Mouse (Mus musculus): ENCODE measurements around the gene Egfem1. TPM values are rescaled to one million over a fixed set of nuclear protein-coding genes. Genes with fewer than 3 reads are reported as not detected.

The Egfem1 gene
- polyA plus RNA-seq, 1 experiment from 2014 or later = 6.8 TPM

DNA sequence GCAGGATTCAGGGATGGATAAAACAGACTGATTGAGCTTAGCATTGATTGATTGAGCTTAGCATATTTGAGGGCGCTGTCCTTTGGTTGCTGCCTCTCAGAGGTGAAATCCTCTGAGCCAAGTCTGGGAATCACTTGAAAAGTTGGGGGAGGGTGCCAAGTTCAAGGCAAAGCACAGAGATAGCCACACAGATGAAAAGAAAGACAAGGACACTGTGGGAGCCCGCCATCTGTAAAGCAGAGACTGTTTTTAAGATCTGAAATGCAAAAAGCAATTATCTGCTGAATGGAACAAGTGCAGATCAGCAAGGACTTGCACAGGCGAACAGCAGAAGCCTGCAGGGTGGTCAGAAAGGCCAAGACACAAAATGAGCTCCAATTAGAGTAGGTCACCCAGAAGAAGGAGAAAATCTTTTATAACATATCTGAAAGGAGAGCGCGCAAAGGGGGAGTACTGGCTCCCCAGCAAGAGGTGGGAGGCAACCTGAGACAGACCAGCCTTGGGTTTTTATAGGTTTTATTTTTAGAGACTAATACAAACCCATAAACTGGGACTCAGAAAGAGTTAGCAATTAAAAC, 367.1 kb downstream of the Egfem1 start:
- WGBS = 36% methylated on average over 5 of the region's 5 CpGs
- no peak overlapping the region for H3K4me3 ChIP-seq (ENCODE audit: low read depth, low read length)
- no peaks in the 10 kb centered on the region for H3K36me3 ChIP-seq (ENCODE audit: control insufficient read depth, insufficient read depth, low read length)
- no peak overlapping the region for H3K9ac ChIP-seq (ENCODE audit: low read depth, low read length)
- peaks cover 9% of the 10 kb centered on the region; the same call in 1 of the 2 replicates for H3K4me1 ChIP-seq (ENCODE audit: control insufficient read depth, insufficient read depth, low read length)
- H3K27ac ChIP-seq (ENCODE audit: low read length) = no peak overlapping the region
- H3K27me3 ChIP-seq (ENCODE audit: control insufficient read depth, insufficient read depth, low read depth, low read length) = no peaks in the 10 kb centered on the region
- H3K4me2 ChIP-seq (ENCODE audit: low read length) = no peak overlapping the region
- ATAC-seq = peak; percentile 52
- no peaks in the 10 kb centered on the region for H3K9me3 ChIP-seq (replicated peaks; ENCODE audit: control insufficient read depth, low read length, poor library complexity, severe bottlenecking)

DNA sequence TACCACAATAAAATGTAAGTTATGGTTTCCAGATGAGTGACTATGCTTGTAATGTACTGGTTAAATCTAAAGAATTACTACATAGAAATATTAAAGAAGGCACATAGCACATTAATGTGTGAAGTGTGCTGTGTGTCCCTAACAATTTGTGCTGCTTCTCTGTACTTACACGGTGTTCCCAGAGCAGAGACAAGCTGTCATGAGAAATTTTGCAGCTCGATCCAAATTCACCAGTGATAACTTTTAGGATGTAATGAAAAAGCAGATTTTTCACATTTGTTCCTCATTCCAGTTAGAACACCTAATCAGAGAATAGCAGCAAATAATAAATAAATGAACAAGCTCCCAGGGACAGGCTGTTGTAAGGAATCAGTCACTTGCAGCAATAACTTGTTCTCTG, 416.4 kb downstream of the Egfem1 start:
- ATAC-seq = no peak
- H3K36me3 ChIP-seq (ENCODE audit: control insufficient read depth, insufficient read depth, low read length) = no peaks in the 10 kb centered on the region
- 84% methylated on average over 2 of the region's 2 CpGs for WGBS

DNA sequence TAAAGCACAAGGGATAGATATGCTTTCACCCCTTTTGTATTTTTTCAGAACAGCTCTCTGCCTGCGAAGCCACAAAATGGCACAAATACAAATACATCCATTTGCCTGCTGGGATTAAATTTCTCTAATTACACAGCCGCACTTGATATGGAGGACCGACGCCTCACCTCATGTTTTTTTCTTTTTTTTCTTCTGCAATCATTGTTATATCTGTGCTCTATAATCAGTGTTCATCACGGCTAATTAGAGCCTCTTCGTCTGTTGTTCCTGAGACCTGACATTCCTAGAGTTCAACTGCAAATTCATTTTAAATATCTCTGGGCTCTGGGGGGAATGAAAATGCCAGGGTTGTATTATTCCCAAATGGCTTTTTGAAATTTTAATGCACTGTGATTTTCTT, 417.4 kb downstream of the Egfem1 start:
- peaks cover 7% of the 10 kb centered on the region for H3K4me1 ChIP-seq (ENCODE audit: control insufficient read depth, insufficient read depth, low read length)
- no peak overlapping the region for H3K4me2 ChIP-seq (ENCODE audit: low read length)
- no peaks in the 10 kb centered on the region for H3K27me3 ChIP-seq (ENCODE audit: control insufficient read depth, insufficient read depth, low read depth, low read length)
- H3K9ac ChIP-seq (ENCODE audit: low read depth, low read length) = no peak overlapping the region
- H3K27ac ChIP-seq (ENCODE audit: low read length) = no peak overlapping the region
- no peaks in the 10 kb centered on the region for H3K36me3 ChIP-seq (ENCODE audit: control insufficient read depth, insufficient read depth, low read length)
- H3K9me3 ChIP-seq (replicated peaks; ENCODE audit: control insufficient read depth, low read length, poor library complexity, severe bottlenecking) = no peaks in the 10 kb centered on the region
- 41% methylated on average over 6 of the region's 6 CpGs for WGBS
- no peak overlapping the region for H3K4me3 ChIP-seq (ENCODE audit: low read depth, low read length)
- no peak for ATAC-seq

More for the DNA sequence above, 416.4 kb downstream of the Egfem1 start:
- H3K27ac ChIP-seq (ENCODE audit: low read length) = no peak overlapping the region
- H3K4me3 ChIP-seq (ENCODE audit: low read depth, low read length) = no peak overlapping the region
- H3K9ac ChIP-seq (ENCODE audit: low read depth, low read length) = no peak overlapping the region
- H3K4me2 ChIP-seq (ENCODE audit: low read length) = no peak overlapping the region
- no peaks in the 10 kb centered on the region for H3K9me3 ChIP-seq (replicated peaks; ENCODE audit: control insufficient read depth, low read length, poor library complexity, severe bottlenecking)
- H3K4me1 ChIP-seq (ENCODE audit: control insufficient read depth, insufficient read depth, low read length) = peaks cover 7% of the 10 kb centered on the region
- no peaks in the 10 kb centered on the region for H3K27me3 ChIP-seq (ENCODE audit: control insufficient read depth, insufficient read depth, low read depth, low read length)

DNA sequence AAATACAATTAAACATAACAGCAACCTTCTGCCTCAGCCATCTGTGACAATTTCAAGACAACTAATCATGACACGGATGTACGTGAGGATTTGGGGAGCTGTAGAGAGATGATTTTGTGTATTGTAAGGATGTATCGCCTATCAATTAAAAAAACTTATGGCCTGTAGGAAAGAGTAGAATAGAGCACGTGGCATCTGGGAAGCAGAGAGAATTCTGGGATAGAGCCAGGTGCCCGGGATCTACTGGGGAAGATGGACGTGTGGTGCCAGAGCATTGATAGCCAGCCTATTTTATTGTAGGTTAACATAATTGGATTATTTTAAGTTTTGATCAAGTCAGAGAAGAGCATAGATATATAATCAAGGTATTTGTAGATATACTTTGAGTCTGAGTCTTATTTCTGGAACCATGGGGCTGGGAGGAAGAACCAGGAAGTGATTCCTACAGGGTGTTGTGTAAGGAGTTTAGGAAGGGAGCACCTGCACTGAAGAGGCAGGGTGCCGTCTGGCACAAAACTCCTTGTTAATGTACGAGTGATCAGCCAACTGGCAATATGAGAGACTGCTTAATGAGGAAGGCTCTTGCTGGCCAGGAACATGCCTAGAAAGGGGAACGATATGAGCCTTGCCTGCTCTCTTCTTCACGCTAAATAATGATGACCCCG, 443.6 kb downstream of the Egfem1 start:
- H3K4me2 ChIP-seq (ENCODE audit: low read length) = no peak overlapping the region
- WGBS = 75% methylated on average over 11 of the region's 11 CpGs

DNA sequence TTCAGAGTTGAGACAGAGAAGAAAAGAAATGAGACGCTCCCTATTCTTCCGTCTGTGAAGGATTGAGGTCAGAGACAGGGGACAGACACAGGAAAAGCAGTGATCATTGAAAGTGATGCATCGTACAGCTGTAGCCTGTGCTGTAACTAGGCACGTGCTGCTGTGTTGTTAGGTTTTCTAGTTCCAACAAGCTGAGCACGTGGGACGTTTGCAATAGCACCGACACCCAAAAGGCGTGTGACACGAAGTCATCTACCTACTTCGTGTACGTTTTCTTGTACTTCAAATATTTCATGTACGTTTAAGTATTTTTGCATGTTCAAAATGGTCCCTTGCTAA, 444.1 kb downstream of the Egfem1 start:
- Histone ChIP-seq H3K27me3 (ENCODE audit: control insufficient read depth, insufficient read depth, low read depth, low read length) (no peaks in the 10 kb centered on the region), H3K9me3 (replicated peaks; ENCODE audit: control insufficient read depth, low read length, poor library complexity, severe bottlenecking) (no peaks in the 10 kb centered on the region), H3K36me3 (ENCODE audit: control insufficient read depth, insufficient read depth, low read length) (no peaks in the 10 kb centered on the region), H3K4me3 (ENCODE audit: low read depth, low read length) (no peak overlapping the region), H3K4me2 (ENCODE audit: low read length) (no peak overlapping the region), H3K27ac (ENCODE audit: low read length) (no peak overlapping the region), H3K4me1 (ENCODE audit: control insufficient read depth, insufficient read depth, low read length) (no peaks in the 10 kb centered on the region), H3K9ac (ENCODE audit: low read depth, low read length) (no peak overlapping the region)
- WGBS = 88% methylated on average over 12 of the region's 12 CpGs
- ATAC-seq = no peak

More for the DNA sequence above, 443.6 kb downstream of the Egfem1 start:
- ATAC-seq = no peak
- no peaks in the 10 kb centered on the region for H3K36me3 ChIP-seq (ENCODE audit: control insufficient read depth, insufficient read depth, low read length)
- no peak overlapping the region for H3K27ac ChIP-seq (ENCODE audit: low read length)
- H3K4me3 ChIP-seq (ENCODE audit: low read depth, low read length) = no peak overlapping the region
- no peaks in the 10 kb centered on the region for H3K9me3 ChIP-seq (replicated peaks; ENCODE audit: control insufficient read depth, low read length, poor library complexity, severe bottlenecking)
- no peak overlapping the region for H3K9ac ChIP-seq (ENCODE audit: low read depth, low read length)
- H3K27me3 ChIP-seq (ENCODE audit: control insufficient read depth, insufficient read depth, low read depth, low read length) = no peaks in the 10 kb centered on the region
- no peaks in the 10 kb centered on the region for H3K4me1 ChIP-seq (ENCODE audit: control insufficient read depth, insufficient read depth, low read length)

DNA sequence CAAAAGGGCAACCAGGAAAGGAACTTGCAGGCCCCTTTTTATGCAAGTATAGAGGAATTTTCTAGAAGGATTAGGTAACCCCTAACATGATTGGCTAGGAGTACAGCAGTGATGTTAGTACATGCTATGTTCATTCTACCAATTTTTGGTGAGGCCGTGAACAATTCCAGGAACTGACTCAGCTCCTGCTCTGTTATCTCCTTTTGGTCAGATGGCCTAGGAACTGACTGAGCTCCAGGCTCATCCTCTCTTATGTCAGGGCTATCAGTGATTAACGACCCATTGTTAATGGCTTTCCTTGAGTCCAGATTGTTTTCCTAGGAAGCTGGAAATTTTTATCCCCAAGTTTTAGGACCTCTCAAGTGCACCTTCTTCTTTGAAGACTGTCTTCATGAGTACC, 457.4 kb downstream of the Egfem1 start:
- H3K4me2 ChIP-seq (ENCODE audit: low read length) = no peak overlapping the region
- H3K4me1 ChIP-seq (ENCODE audit: control insufficient read depth, insufficient read depth, low read length) = peaks cover 3% of the 10 kb centered on the region; the same call in 1 of the 2 replicates
- no peaks in the 10 kb centered on the region for H3K27me3 ChIP-seq (ENCODE audit: control insufficient read depth, insufficient read depth, low read depth, low read length)
- no peak overlapping the region for H3K9ac ChIP-seq (ENCODE audit: low read depth, low read length)
- H3K4me3 ChIP-seq (ENCODE audit: low read depth, low read length) = no peak overlapping the region
- WGBS = 83% methylated on average over 2 of the region's 2 CpGs
- H3K27ac ChIP-seq (ENCODE audit: low read length) = no peak overlapping the region
- no peak for ATAC-seq
- no peaks in the 10 kb centered on the region for H3K36me3 ChIP-seq (ENCODE audit: control insufficient read depth, insufficient read depth, low read length)
- H3K9me3 ChIP-seq (replicated peaks; ENCODE audit: control insufficient read depth, low read length, poor library complexity, severe bottlenecking) = no peaks in the 10 kb centered on the region

DNA sequence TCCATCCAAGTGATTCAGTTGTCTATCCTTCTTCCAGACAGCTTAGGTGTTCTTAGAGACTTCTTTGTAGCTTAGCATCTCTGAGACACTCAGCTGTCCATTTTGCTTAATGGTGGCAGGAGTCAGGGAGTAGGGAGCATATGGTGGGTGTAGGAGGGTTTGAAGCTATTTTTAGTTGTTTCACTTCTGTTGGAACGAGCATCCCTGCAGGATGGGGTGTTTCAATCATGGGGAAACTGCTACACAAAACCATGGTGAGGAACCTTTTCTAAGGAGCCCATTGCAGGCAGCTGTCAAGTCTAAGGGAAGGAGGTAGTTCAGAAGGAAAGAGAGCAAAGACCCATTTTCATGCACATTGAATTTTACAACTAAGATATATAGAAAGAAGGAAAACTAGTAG, 458.1 kb downstream of the Egfem1 start:
- H3K27ac ChIP-seq (ENCODE audit: low read length) = no peak overlapping the region
- no peak overlapping the region for H3K4me3 ChIP-seq (ENCODE audit: low read depth, low read length)
- peaks cover 3% of the 10 kb centered on the region; the same call in 1 of the 2 replicates for H3K4me1 ChIP-seq (ENCODE audit: control insufficient read depth, insufficient read depth, low read length)
- 67% methylated on average over 1 of the region's 1 CpGs for whole genome bisulfite sequencing
- no peaks in the 10 kb centered on the region for H3K27me3 ChIP-seq (ENCODE audit: control insufficient read depth, insufficient read depth, low read depth, low read length)
- H3K4me2 ChIP-seq (ENCODE audit: low read length) = no peak overlapping the region
- no peaks in the 10 kb centered on the region for H3K36me3 ChIP-seq (ENCODE audit: control insufficient read depth, insufficient read depth, low read length)
- no peak overlapping the region for H3K9ac ChIP-seq (ENCODE audit: low read depth, low read length)
- ATAC-seq = no peak
- H3K9me3 ChIP-seq (replicated peaks; ENCODE audit: control insufficient read depth, low read length, poor library complexity, severe bottlenecking) = no peaks in the 10 kb centered on the region

DNA sequence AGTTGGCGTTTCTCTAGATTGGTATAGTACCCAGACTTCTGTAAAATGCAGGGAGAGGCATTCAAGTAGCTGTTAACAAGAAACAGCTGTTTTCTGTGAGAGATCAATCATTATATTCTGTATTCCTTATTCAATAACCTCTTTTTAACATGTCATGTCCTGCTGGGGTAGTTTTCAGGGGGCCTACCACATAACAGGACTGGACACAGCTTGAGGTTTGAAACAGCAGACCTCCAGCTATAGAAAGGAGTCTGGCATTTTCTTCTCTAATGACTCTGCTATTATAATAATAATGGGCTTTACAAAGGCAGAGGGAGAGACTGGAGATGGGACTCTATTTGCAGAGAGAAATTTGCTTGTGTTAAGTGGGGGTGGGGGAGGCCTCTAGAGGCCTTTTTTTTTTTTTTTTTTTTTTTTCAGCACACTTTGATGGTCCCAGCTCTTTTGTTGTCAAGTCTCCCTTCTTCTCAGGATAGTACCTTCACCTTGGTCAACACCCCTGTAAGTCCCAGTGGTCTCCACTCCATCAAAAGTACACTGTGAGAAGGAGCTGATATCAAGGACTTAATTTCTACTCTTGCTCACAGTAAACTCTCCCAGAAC, 459.8 kb downstream of the Egfem1 start:
- peak; percentile 48; the same call in 1 of the 2 replicates for ATAC-seq
- 13% methylated on average over 1 of the region's 1 CpGs for WGBS
- Histone ChIP-seq H3K9ac (ENCODE audit: low read depth, low read length) (no peak overlapping the region), H3K4me3 (ENCODE audit: low read depth, low read length) (no peak overlapping the region), H3K9me3 (replicated peaks; ENCODE audit: control insufficient read depth, low read length, poor library complexity, severe bottlenecking) (no peaks in the 10 kb centered on the region), H3K27me3 (ENCODE audit: control insufficient read depth, insufficient read depth, low read depth, low read length) (no peaks in the 10 kb centered on the region), H3K27ac (ENCODE audit: low read length) (no peak overlapping the region), H3K36me3 (ENCODE audit: control insufficient read depth, insufficient read depth, low read length) (no peaks in the 10 kb centered on the region), H3K4me2 (ENCODE audit: low read length) (no peak overlapping the region), H3K4me1 (ENCODE audit: control insufficient read depth, insufficient read depth, low read length) (peaks cover 3% of the 10 kb centered on the region; the same call in 1 of the 2 replicates)

DNA sequence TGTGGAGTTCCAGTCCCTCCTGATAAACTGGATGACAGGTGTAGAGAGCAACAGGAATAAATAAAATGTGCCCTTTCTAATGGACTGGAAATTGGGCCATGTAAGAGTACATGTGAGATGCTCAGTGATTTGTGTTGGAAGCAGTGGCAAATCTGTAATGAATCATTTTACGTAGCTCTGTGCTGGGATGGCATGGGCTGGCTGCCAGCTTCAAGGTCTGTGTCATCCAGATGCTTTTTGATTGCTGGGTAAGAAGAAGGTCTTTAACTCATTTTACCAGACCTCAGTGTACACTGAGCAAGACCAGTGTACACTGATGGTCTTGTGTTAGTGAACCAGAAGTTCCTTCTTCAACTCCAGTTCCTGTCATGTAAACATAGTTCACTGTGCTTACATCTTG, 462.2 kb downstream of the Egfem1 start:
- Histone ChIP-seq H3K4me2 (ENCODE audit: low read length) (no peak overlapping the region), H3K36me3 (ENCODE audit: control insufficient read depth, insufficient read depth, low read length) (no peaks in the 10 kb centered on the region), H3K4me1 (ENCODE audit: control insufficient read depth, insufficient read depth, low read length) (peaks cover 3% of the 10 kb centered on the region; the same call in 1 of the 2 replicates), H3K27me3 (ENCODE audit: control insufficient read depth, insufficient read depth, low read depth, low read length) (no peaks in the 10 kb centered on the region), H3K9me3 (replicated peaks; ENCODE audit: control insufficient read depth, low read length, poor library complexity, severe bottlenecking) (no peaks in the 10 kb centered on the region), H3K27ac (ENCODE audit: low read length) (no peak overlapping the region), H3K9ac (ENCODE audit: low read depth, low read length) (no peak overlapping the region), H3K4me3 (ENCODE audit: low read depth, low read length) (no peak overlapping the region)
- 85% methylated on average over 1 of the region's 1 CpGs for WGBS
- no peak for ATAC-seq
